Comparison of ENCODE assay signal across 9 mouse cellular contexts in genomic region chr1:183072263-183073050, GRCm38 (mm10).
DNase-seq lines count a peak whose midpoint lies in the region; ATAC-seq and TF ChIP-seq lines count a peak whose summit lies in the region.
"Had no signal": no experiment of that assay in that cellular context is flagged by ENCODE, and none has a peak within 500 bp of the region (broad histone marks: within the 10 kb centered on the region; RNA-seq: fewer than 3 reads in every experiment).

No protein-coding gene starts in this region.

- no peak for DNase-seq in midbrain, embryonic 10.5 days (ENCODE audit: low spot score)
- DNase-seq in heart, postnatal 0 days (ENCODE audit: low spot score): peak; percentile 57
- no peak for DNase-seq in limb, embryonic 10.5 days (ENCODE audit: low spot score)
- DNase-seq in stomach, postnatal 0 days (ENCODE audit: low spot score): no peak
- DNase-seq in spleen, postnatal 10 days (ENCODE audit: low spot score in 2 of 2): no peak
- no peak for DNase-seq in layer of hippocampus, adult 9-11 months
- DNase-seq: layer of hippocampus, postnatal 36 days had no signal

- ATAC-seq in midbrain, embryonic 16.5 days: no peak
- peak; percentile 79 for ATAC-seq in heart, postnatal 0 days (ENCODE audit: insufficient read depth, low read depth)
- ATAC-seq in stomach, postnatal 0 days (ENCODE audit: low FRiP score, low TSS enrichment): peak; percentile 65
- no peak for ATAC-seq in inflammation-experienced regulatory T-cells, adult 6 months

- no peaks in the 10 kb centered on the region for H3K27me3 ChIP-seq in midbrain, embryonic 10.5 days (ENCODE audit: low read depth, poor library complexity, severe bottlenecking)
- no peaks in the 10 kb centered on the region for H3K27me3 ChIP-seq in midbrain, embryonic 16.5 days (ENCODE audit: control insufficient read depth, insufficient read depth, low read depth, low read length)
- no peaks in the 10 kb centered on the region for H3K27me3 ChIP-seq in heart, postnatal 0 days (ENCODE audit: control insufficient read depth, insufficient read depth, low read length)
- no peaks in the 10 kb centered on the region for H3K27me3 ChIP-seq in limb, embryonic 10.5 days (ENCODE audit: low read depth, poor library complexity, severe bottlenecking)
- H3K27me3 ChIP-seq in stomach, postnatal 0 days (ENCODE audit: control insufficient read depth, insufficient read depth, low read length): no peaks in the 10 kb centered on the region

- H3K27ac ChIP-seq in midbrain, embryonic 10.5 days (replicated peaks): peak overlapping the region; percentile 46; the same call in 1 of the 2 replicates
- no peak overlapping the region for H3K27ac ChIP-seq in midbrain, embryonic 16.5 days (ENCODE audit: low read length)
- peak overlapping the region; percentile 64 for H3K27ac ChIP-seq in heart, postnatal 0 days (ENCODE audit: low read depth)
- peak overlapping the region; percentile 30; the same call in 1 of the 2 replicates for H3K27ac ChIP-seq in limb, embryonic 10.5 days
- 0 out of 2 replicates have a peak overlapping the region, but pooled peaks have one; percentile 30 for H3K27ac ChIP-seq in stomach, postnatal 0 days (replicated peaks)

- H3K9ac ChIP-seq in midbrain, embryonic 16.5 days (ENCODE audit: low read depth, low read length): no peak overlapping the region
- H3K9ac ChIP-seq in heart, postnatal 0 days (replicated peaks; ENCODE audit: low read depth, low read length): no peak overlapping the region
- H3K9ac ChIP-seq in stomach, postnatal 0 days (ENCODE audit: low read length): no peak overlapping the region

- H3K36me3 ChIP-seq in midbrain, embryonic 10.5 days: no peaks in the 10 kb centered on the region
- no peaks in the 10 kb centered on the region for H3K36me3 ChIP-seq in midbrain, embryonic 16.5 days (ENCODE audit: control insufficient read depth, insufficient read depth, low read length)
- H3K36me3 ChIP-seq in heart, postnatal 0 days (replicated peaks; ENCODE audit: control insufficient read depth, insufficient read depth, low read length): no peaks in the 10 kb centered on the region
- no peaks in the 10 kb centered on the region for H3K36me3 ChIP-seq in limb, embryonic 10.5 days
- H3K36me3 ChIP-seq in stomach, postnatal 0 days (ENCODE audit: control insufficient read depth, insufficient read depth, low read length): no peaks in the 10 kb centered on the region

- peaks cover 12% of the 10 kb centered on the region for H3K4me1 ChIP-seq in midbrain, embryonic 10.5 days
- H3K4me1 ChIP-seq in midbrain, embryonic 16.5 days (ENCODE audit: control insufficient read depth, insufficient read depth, low read length): peaks cover 8% of the 10 kb centered on the region; the same call in 1 of the 2 replicates
- peaks cover 20% of the 10 kb centered on the region for H3K4me1 ChIP-seq in heart, postnatal 0 days (ENCODE audit: control insufficient read depth, insufficient read depth)
- peaks cover 10% of the 10 kb centered on the region for H3K4me1 ChIP-seq in limb, embryonic 10.5 days
- H3K4me1 ChIP-seq in stomach, postnatal 0 days (replicated peaks; ENCODE audit: control insufficient read depth, insufficient read depth): no peaks in the 10 kb centered on the region

- 82% methylated on average over 12 of the region's 12 CpGs for WGBS in midbrain, embryonic 10.5 days
- WGBS in midbrain, embryonic 16.5 days: 80% methylated on average over 12 of the region's 12 CpGs
- 57% methylated on average over 12 of the region's 12 CpGs for WGBS in heart, postnatal 0 days
- 67% methylated on average over 12 of the region's 12 CpGs for WGBS in limb, embryonic 10.5 days
- WGBS in stomach, postnatal 0 days: 53% methylated on average over 12 of the region's 12 CpGs

- no peak overlapping the region for H3K4me3 ChIP-seq in midbrain, embryonic 10.5 days
- no peak overlapping the region for H3K4me3 ChIP-seq in midbrain, embryonic 16.5 days (ENCODE audit: low read depth, low read length)
- H3K4me3 ChIP-seq in heart, postnatal 0 days (ENCODE audit: low read depth, low read length): no peak overlapping the region
- no peak overlapping the region for H3K4me3 ChIP-seq in limb, embryonic 10.5 days
- H3K4me3 ChIP-seq in stomach, postnatal 0 days (ENCODE audit: low read depth, low read length): no peak overlapping the region

- no peaks in the 10 kb centered on the region for H3K9me3 ChIP-seq in midbrain, embryonic 10.5 days (replicated peaks)
- H3K9me3 ChIP-seq in midbrain, embryonic 16.5 days (replicated peaks; ENCODE audit: control insufficient read depth, low read length, poor library complexity, severe bottlenecking): no peaks in the 10 kb centered on the region
- H3K9me3 ChIP-seq in heart, postnatal 0 days (replicated peaks; ENCODE audit: control insufficient read depth, low read length): no peaks in the 10 kb centered on the region
- no peaks in the 10 kb centered on the region for H3K9me3 ChIP-seq in limb, embryonic 10.5 days (replicated peaks)
- H3K9me3 ChIP-seq in stomach, postnatal 0 days (ENCODE audit: control insufficient read depth, low read length): no peaks in the 10 kb centered on the region

- TF ChIP-seq EP300 in heart, postnatal 0 days (IDR thresholded peaks at IDR 0.05; ENCODE audit: low read depth): peak; percentile 15; the same call in 1 of the 2 replicates
- no peak for TF ChIP-seq EP300 in stomach, postnatal 0 days (optimal IDR thresholded peaks at IDR 0.05)

- H3K4me2 ChIP-seq in midbrain, embryonic 16.5 days (ENCODE audit: low read length): no peak overlapping the region
- no peak overlapping the region for H3K4me2 ChIP-seq in heart, postnatal 0 days (ENCODE audit: low read depth, low read length)
- H3K4me2 ChIP-seq in stomach, postnatal 0 days (replicated peaks; ENCODE audit: low read depth): no peak overlapping the region

- TF ChIP-seq CTCF in heart, postnatal 0 days (IDR thresholded peaks at IDR 0.05; ENCODE audit: low read depth): no peak
- TF ChIP-seq CTCF in stomach, postnatal 0 days (IDR thresholded peaks at IDR 0.05; ENCODE audit: low read depth): no peak

Comparison
In these comparisons a context has a peak if more than half of its experiments do, and no peak if none do; other contexts are left out.
1. ATAC-seq: peak in heart, postnatal 0 days (single experiment) and stomach, postnatal 0 days (single experiment); none in midbrain, embryonic 16.5 days (single experiment) and inflammation-experienced regulatory T-cells, adult 6 months (single experiment).